Mouse (Mus musculus) cerebellum, postnatal 25 days (tissue): Measurements from ENCODE around the gene Cyp3a44.
"Not testable (repeated sequence)": the region's sequence is repeated elsewhere in the genome, so short reads cannot be mapped to it uniquely, and the experiment has no call there.

Experiments used
- DNase-seq, 2 experiments: peaks; one replicate each; pipeline ENCODE4 v3.0.0; 2021; ENCODE audit warnings: mixed read lengths in 2 of 2

Cyp3a44 gene

GRCm38 (mm10) chr5:145805796-145806195, at the start of gene Cyp3a44:
Gene Cyp3a44, minus strand, starts transcription at chr5:145805874.
- not testable (repeated sequence) for DNase-seq

DNA sequence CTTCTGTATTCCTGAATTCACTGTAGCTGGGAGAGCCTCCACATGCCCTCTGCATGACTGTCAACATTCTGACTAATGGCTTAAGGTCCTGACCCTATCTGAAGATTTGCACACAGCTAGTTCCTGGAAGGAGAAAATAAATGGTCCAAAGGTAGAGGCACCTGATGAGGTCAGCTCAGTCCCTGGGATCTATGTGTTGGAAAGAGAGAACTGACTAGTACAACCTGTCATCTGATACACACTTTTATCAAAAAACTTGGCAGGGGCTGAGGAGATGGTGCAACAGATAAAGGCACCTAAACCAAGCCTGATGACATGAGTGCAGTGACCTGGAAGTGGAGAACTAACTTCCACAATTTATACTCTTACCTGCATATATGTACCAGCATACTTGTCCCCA, 5.4 kb downstream of the Cyp3a44 start:
- not testable (repeated sequence) for DNase-seq

DNA sequence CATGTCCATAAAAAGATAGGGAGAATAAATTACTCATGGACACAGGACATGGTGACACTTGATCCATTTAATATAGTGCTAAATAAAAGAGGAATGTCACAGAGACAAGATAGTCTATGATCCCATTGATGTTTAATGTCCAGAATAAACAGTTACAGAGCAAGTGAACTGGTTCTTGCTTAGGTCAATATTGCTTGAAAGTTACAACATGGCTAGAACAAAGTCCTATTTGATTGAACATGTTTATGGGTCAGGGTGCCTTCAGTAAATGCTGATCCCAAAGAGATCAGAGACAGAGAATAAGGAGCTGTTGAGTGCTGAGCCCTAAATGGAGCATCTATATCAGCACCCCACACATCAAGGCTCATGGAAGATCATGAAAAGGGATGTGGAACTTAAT, 12.4 kb downstream of the Cyp3a44 start:
- not testable (repeated sequence) for DNase-seq

DNA sequence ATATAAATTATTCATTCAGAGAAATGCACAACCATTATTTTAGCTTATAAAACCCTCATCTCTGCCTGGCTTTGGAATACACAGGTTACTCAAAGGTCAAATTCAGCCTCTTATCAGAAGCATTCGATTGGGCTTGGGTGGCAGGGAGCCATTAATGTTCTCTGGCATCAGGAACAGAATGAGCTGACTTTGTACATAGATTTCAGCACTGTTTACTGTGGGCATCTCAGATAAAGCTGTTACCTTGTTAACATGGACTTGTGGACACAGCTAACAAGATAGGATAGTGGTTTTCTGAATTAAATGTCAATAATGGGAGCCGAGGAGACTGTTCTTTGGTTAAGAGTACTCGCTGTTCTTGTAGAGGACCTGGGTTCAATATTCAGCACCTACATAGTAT, 68.2 kb downstream of the Cyp3a44 start:
- not testable (repeated sequence) for DNase-seq
